Mouse (Mus musculus) hindlimb bud, embryonic 11.5 days (tissue): Measurements from ENCODE around the gene St7.

ENCODE experiments used
- DNase-seq: peaks from one replicate; pipeline ENCODE4 v3.0.0-alpha.2; 2012; ENCODE audit warnings: low read depth, low spot score; ENCODE audit errors: extremely low spot score

Gene St7

DNA sequence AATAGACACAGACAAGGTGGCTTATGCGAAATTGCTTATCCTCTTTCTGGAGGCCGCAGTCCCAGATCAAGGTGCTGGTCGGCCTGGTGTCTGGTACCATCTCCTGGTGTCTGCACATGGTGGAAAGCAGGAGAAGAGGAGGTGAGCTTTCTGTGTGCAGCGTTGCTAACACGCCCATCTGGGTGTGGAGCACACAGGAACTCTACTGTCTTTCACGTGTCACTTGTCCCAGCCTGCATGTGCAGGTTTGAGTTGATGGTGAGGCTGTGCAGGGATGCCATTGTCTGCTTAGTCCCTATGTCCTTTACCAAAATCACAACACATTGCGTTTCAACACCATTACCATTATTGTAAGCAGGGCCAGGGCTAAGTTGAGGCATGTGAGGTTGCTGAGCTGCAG is 26.2 kb downstream of the St7 start:
- DNase-seq: no peak

DNA sequence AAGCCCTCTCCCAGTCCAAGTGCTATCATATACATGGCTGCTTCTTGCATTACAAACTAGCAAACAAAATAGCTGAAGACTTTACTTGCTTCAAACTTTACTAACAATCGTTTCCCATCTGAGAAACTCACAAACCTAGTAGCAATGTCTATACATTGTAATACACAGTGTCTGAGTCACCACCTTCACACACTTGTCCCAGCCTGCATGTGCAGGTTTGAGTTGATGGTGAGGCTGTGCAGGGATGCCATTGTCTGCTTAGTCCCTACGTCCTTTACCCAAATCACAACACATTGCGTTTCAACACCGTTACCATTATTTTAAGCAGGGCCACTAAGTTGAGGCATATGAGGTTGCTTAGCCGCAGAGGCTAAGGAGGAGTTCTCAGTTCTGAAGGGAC is 26.7 kb downstream of the St7 start:
- no peak for DNase-seq

GRCm38 (mm10) chr6:17720022-17720421 is 27.3 kb downstream of the St7 start:
- DNase-seq: no peak

DNA sequence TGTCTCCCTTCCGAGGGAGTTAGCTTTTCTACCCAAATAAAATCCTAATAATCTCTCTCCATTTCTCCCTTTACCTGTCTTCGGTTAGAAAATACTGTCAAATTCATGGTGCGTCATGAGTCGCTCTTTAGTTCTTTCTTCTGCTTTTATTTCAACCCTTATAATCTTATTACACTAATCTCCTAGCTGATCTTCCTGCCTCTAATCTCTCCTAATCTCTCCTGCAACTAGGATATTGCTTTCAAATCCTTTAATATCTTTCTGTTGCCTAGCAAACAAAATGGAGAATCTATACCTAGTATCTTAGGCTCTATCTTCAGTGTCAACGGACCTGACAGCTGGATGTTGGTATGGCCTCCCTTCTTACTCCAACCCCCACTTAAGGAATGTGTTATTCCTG is 29.0 kb downstream of the St7 start:
- DNase-seq: no peak

- peak; percentile 31 for DNase-seq
Observed at GRCm38 (mm10) chr6:17725841-17726460, 33.2 kb downstream of the St7 start.

- no peak for DNase-seq
Observed at GRCm38 (mm10) chr6:17727241-17727640, 34.5 kb downstream of the St7 start.

- DNase-seq: no peak
Observed at GRCm38 (mm10) chr6:17727891-17728790, 35.4 kb downstream of the St7 start.

DNA sequence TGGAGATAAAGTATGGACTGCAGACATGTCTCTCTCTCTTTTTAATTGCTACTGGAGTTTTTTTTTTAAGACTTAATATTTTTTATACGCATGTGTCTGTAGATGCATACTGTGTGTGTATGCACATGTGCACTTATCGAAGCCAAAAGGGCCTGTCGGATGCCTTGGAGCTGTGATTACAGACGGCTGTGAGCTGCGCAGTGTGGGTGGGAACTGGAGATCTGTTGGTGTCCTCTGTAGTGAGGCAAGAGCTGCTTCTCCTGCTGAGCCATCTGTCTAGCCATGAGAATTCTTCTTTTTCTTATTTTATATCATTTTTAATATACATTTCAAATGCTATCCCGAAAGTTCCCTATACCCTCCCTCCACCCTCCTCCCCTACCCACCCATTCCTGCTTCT is 37.4 kb downstream of the St7 start:
- DNase-seq: no peak

DNA sequence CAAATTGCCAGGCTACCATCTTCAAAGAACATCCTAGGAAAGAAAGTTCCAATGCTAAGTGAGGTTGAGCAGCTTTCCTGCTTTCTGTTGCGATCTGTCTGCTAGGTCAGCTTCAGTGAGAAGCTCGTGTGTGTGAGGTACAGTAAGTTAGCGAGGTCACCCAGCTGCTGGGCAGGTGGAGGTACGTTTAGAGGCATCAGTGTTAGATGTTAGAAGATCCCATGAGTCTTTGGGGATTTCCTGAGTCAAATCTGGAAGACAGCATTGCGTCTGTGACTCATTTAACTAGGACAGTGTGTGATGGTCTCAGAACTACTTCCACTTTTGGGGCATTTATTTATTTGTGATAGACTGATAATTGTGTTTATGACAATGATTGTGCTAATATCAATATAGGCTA is 39.0 kb downstream of the St7 start:
- DNase-seq: no peak

DNA sequence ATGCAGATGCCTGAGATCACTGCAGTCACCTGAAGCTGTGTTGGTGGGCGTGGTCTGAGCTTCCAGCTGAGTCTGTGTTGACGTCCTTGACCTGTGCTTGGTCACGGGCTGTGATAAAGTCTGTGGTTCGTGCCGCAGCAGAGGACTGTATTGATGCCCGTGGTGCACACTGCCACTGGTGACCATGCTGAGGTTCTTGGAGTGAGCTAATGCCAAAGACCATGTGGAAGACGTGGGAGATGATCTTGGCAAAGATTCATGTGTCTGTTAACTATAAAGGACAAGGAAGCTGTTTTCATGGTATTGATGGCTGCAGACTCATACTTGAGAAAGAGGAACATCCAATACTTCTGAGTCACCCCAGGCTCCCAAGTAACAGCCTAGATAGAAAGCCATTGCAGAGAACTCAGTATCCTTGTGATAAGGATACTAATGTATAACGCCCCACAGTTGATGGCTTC is 41.2 kb downstream of the St7 start:
- DNase-seq: no peak

- DNase-seq: no peak
Observed at GRCm38 (mm10) chr6:17737262-17737948, 44.7 kb downstream of the St7 start.

- no peak for DNase-seq
Observed at GRCm38 (mm10) chr6:17740128-17740527, 47.4 kb downstream of the St7 start.

- DNase-seq: no peak
Observed at GRCm38 (mm10) chr6:17741639-17742038, 48.9 kb downstream of the St7 start.

- no peak for DNase-seq
Observed at GRCm38 (mm10) chr6:17742209-17742608, 49.5 kb downstream of the St7 start.

GRCm38 (mm10) chr6:17743325-17743724 is 50.6 kb downstream of the St7 start:
- DNase-seq: no peak

GRCm38 (mm10) chr6:17747724-17748123 is 55.0 kb downstream of the St7 start:
- no peak for DNase-seq

DNA sequence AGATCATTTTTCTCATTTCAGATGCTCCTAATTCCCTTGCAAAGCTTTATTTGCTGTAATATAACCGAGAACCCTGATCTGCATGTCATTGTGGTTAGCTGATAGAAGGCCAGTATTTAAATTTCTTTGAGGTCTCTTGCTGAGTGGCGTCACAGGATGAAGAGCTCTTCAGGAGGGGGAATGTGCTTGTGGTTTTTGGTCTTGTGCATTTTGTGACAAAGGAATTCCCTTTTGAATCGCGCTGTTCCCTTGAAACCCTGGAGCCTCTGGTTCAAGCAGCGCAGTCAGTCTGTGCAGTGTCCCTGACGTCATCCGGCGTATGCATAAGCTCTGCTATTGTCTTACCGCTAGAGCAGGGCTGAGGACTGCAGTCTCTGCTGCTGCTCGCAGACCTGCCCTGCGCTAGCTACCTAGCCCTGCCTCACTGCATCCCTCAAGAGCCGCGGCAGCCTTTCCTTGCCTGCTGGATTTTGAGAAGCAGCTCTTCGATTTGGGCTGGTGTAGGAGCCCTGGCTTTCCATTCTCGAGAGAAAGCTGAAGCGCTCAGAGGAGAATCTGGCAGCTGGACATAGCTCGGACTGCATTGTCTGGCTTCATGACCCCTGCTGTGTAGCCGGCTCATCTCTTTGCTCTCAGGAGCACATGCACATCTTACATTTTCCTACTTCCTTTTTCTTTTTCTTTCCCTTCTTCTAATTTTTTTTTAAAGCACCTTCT is 56.3 kb downstream of the St7 start:
- peak; percentile 60 for DNase-seq

DNA sequence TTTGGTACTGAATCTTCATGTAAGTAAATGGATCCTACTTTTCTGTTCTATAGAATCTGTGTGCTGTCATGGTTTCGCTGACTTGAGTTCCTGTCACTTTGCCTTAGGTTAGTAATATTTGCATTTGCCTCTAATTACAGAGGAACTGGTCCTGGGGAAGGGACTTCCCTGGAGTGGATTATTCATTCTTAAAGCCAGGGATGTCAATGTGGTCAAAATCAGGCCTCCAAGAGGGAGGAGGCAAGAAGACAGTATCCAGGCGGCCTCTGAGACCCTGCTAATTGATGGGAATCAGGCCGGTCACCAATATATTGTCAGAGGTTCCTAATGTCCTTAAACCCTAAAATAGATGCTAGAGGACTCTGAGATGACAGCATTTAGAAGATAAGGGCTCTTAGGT is 56.9 kb downstream of the St7 start:
- DNase-seq: no peak

GRCm38 (mm10) chr6:17750041-17750660 is 57.4 kb downstream of the St7 start:
- no peak for DNase-seq

- no peak for DNase-seq
Observed at GRCm38 (mm10) chr6:17750957-17751356, 58.2 kb downstream of the St7 start.

DNA sequence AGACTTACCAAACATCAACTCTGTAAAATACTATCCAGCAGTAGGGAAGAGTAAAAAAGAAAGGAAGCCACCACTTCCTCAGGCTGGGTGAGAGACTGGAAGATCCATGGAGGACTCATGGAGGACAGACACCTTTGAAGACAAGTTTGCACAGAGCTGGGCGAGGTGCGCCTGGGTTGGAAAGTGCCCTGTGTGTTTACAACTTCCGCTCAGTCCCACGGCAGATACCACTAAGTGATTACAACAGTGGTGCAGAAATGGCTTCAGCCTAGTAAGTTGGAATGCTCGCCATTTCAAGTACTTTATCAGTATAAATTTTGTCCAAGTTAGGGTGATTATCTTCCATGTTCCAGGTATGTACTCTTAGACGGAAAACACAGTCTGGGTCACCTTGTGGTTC is 63.2 kb downstream of the St7 start:
- DNase-seq: no peak
